In the genomic region with DNA sequence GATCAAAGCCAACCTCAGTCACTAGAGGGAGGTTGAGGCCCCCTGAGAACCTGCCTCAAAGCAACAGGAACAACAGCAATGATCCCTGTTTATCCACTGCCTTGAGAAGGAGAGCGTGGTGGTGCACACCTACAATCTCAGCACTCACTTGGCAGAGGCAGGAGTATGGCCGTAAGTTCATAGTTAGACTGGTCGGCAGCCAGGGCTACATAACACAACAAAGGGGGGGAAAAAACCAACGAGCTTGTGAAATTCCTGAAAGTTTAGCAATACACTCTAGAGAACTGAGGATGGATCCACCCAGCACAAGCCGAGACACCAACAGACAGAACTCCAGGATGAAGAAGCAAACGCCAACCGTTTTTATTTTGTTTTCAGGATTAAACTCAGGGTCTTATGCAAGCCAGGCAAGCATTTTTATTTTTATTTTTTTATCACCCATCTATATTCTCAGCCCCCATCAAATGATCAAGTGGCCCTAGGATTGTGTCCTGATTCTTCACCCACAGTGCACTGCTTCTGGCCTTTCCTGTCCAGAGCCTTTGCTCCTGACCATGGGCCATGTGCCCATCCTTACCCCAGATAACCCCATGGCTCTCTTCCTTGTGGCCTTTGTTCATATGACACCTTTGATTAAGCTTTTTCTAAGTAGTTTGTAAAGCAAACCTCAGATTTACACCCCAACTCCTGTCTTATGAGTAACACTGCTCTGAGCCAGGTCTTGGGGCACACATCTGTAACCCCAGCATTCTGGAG, we compare ENCODE assay signal across 25 mouse cellular contexts. TPM values are rescaled to one million over a fixed set of nuclear protein-coding genes. Genes with fewer than 3 reads are reported as not detected.
DNase-seq lines count a peak whose midpoint lies in the region; ATAC-seq and TF ChIP-seq lines count a peak whose summit lies in the region.
"Had no signal": no experiment of that assay in that cellular context is flagged by ENCODE, and none has a peak within 500 bp of the region (broad histone marks: within the 10 kb centered on the region; RNA-seq: fewer than 3 reads in every experiment).

No protein-coding gene starts in this region.

- DNase-seq in gastrocnemius, adult 18-20 months (ENCODE audit: low spot score) = peak; percentile 61
- DNase-seq in gastrocnemius, postnatal 10 days = no peak
- peak; percentile 84 for DNase-seq in lung, postnatal 0 days (ENCODE audit: low spot score)
- no peak for DNase-seq in lung, postnatal 4 days
- DNase-seq in adipocyte (ENCODE audit: low spot score) = peak; percentile 83
- peak; percentile 55 for DNase-seq in lung, postnatal 25 days (ENCODE audit: low spot score)
- no peak for DNase-seq in ovary, postnatal 10 days (ENCODE audit: low spot score)
- DNase-seq: B cell, adult 2 months; cerebellum, adult 11-12 months; midbrain, embryonic 14.5 days; right cerebral cortex, postnatal 4 days; thymus, adult 2 months had no signal

- no peaks in the 10 kb centered on the region for H3K36me3 ChIP-seq in lung, postnatal 0 days (ENCODE audit: insufficient read depth, low read length)
- H3K36me3 ChIP-seq: embryonic facial prominence, embryonic 10.5 days; hindbrain, embryonic 12.5 days; kidney, embryonic 15.5 days; neural tube, embryonic 15.5 days had no signal

- WGBS in lung, postnatal 0 days = 72% methylated on average over 7 of the region's 7 CpGs

- H3K9me3 ChIP-seq in lung, postnatal 0 days (ENCODE audit: low read length) = no peaks in the 10 kb centered on the region
- H3K9me3 ChIP-seq: embryonic facial prominence, embryonic 10.5 days; forebrain, embryonic 13.5 days; hindbrain, embryonic 12.5 days; kidney, embryonic 15.5 days; neural tube, embryonic 15.5 days had no signal

- no peak overlapping the region for H3K4me2 ChIP-seq in lung, postnatal 0 days (replicated peaks; ENCODE audit: low read depth, low read length)
- H3K4me2 ChIP-seq: forebrain, embryonic 13.5 days; hindbrain, embryonic 12.5 days; kidney, embryonic 15.5 days; neural tube, embryonic 15.5 days had no signal

- no peak overlapping the region for H3K9ac ChIP-seq in lung, postnatal 0 days (replicated peaks; ENCODE audit: low read depth)
- H3K9ac ChIP-seq: forebrain, embryonic 13.5 days; hindbrain, embryonic 12.5 days; kidney, embryonic 15.5 days; neural tube, embryonic 15.5 days had no signal

- H3K4me1 ChIP-seq in lung, postnatal 0 days (ENCODE audit: insufficient read depth, low read depth, low read length) = peaks cover 3% of the 10 kb centered on the region; the same call in 1 of the 2 replicates
- H3K4me1 ChIP-seq: forebrain, embryonic 13.5 days; neural tube, embryonic 15.5 days had no signal

- no peaks in the 10 kb centered on the region for H3K27me3 ChIP-seq in lung, postnatal 0 days (replicated peaks; ENCODE audit: insufficient read depth, low read length)
- H3K27me3 ChIP-seq: forebrain, embryonic 13.5 days; hindbrain, embryonic 12.5 days; kidney, embryonic 15.5 days; neural tube, embryonic 15.5 days had no signal

- ATAC-seq in lung, postnatal 0 days = no peak
- ATAC-seq: forebrain, embryonic 13.5 days; inflammation-experienced regulatory T-cells, adult 6 months had no signal

- TF ChIP-seq CTCF in lung, postnatal 0 days (IDR thresholded peaks at IDR 0.05) = no peak

- peak overlapping the region; percentile 34 for H3K27ac ChIP-seq in lung, postnatal 0 days (ENCODE audit: low read length)
- H3K27ac ChIP-seq: embryonic facial prominence, embryonic 10.5 days; forebrain, embryonic 13.5 days; hindbrain, embryonic 12.5 days; kidney, embryonic 15.5 days; neural tube, embryonic 15.5 days had no signal

- no peak for TF ChIP-seq EP300 in lung, postnatal 0 days (IDR thresholded peaks at IDR 0.05)

- no peak overlapping the region for H3K4me3 ChIP-seq in lung, postnatal 0 days (ENCODE audit: low read depth, low read length)
- H3K4me3 ChIP-seq: embryonic facial prominence, embryonic 10.5 days; forebrain, embryonic 13.5 days; hindbrain, embryonic 12.5 days; kidney, embryonic 15.5 days; myocyte; neural tube, embryonic 15.5 days had no signal

RNA-seq across cellular contexts. Expression of gene Slc1a5, which starts 17.5 kb away (rescaled TPM):
- 10 to 100 TPM; 14.0 to 14.3 TPM for total RNA-seq in gastrocnemius, adult 18-20 months (2021)
- total RNA-seq in gastrocnemius, postnatal 10 days (2021) = 10 to 100 TPM; 32.5 to 34.9 TPM
- polyA plus RNA-seq in lung, postnatal 0 days (2015; fragmentation: Nextera tagmentation; extraction: Ambion mirVana) = 176 and 178 TPM in 2 replicates

RNA-seq across cellular contexts. Expression of gene Ap2s1, which starts 25.4 kb away (rescaled TPM):
- total RNA-seq in gastrocnemius, adult 18-20 months (2021) = 10 to 100 TPM; 44.5 to 46.8 TPM
- total RNA-seq in gastrocnemius, postnatal 10 days (2021) = 10 to 100 TPM; 65.4 to 71.9 TPM
- 240 and 261 TPM in 2 replicates for polyA plus RNA-seq in lung, postnatal 0 days (2015; fragmentation: Nextera tagmentation; extraction: Ambion mirVana)

RNA-seq across cellular contexts. Expression of gene Ceacam9, which starts 41.9 kb away (rescaled TPM):
- total RNA-seq in gastrocnemius, adult 18-20 months (2021) = not detected
- not detected for total RNA-seq in gastrocnemius, postnatal 10 days (2021)
- polyA plus RNA-seq in lung, postnatal 0 days (2015; fragmentation: Nextera tagmentation; extraction: Ambion mirVana) = not detected in 2 replicates
- total RNA-seq: layer of hippocampus, postnatal 25 days; left cerebral cortex, postnatal 14 days; megakaryocyte, adult 5-6 weeks had no signal
- polyA plus RNA-seq: embryonic facial prominence, embryonic 10.5 days; forebrain, embryonic 13.5 days; heart, embryonic 14.5 days; hindbrain, embryonic 12.5 days; inflammation-experienced regulatory T-cells, adult 6 months; kidney, embryonic 15.5 days; large intestine, adult 2 months; liver, embryonic 16.5 days; midbrain, embryonic 14.5 days; myocyte had no signal

RNA-seq across cellular contexts. Expression of gene Strn4, which starts 52.0 kb away (rescaled TPM):
- total RNA-seq in gastrocnemius, adult 18-20 months (2021) = 10 to 100 TPM in 1 of 2 experiments, 1 to 10 TPM in 1; 9.8 to 13.6 TPM
- total RNA-seq in gastrocnemius, postnatal 10 days (2021) = 10 to 100 TPM; 42.3 to 46.1 TPM
- polyA plus RNA-seq in lung, postnatal 0 days (2015; fragmentation: Nextera tagmentation; extraction: Ambion mirVana) = 57.7 and 60.7 TPM in 2 replicates

RNA-seq across cellular contexts. Expression of gene Fkrp, which starts 52.9 kb away (rescaled TPM):
- 10 to 100 TPM; 51.7 to 58.0 TPM for total RNA-seq in gastrocnemius, adult 18-20 months (2021)
- 10 to 100 TPM; 23.2 to 23.3 TPM for total RNA-seq in gastrocnemius, postnatal 10 days (2021)
- polyA plus RNA-seq in lung, postnatal 0 days (2015; fragmentation: Nextera tagmentation; extraction: Ambion mirVana) = 22.3 and 23.5 TPM in 2 replicates

Comparison
In these comparisons a context has a peak if more than half of its experiments do, and no peak if none do; other contexts are left out.
1. DNase-seq: peak in gastrocnemius, adult 18-20 months (single experiment), lung, postnatal 0 days (single experiment), adipocyte (single experiment) and lung, postnatal 25 days (single experiment); none in gastrocnemius, postnatal 10 days (single experiment), lung, postnatal 4 days (0 of 2) and ovary, postnatal 10 days (single experiment).